Mouse (Mus musculus) left cerebral cortex, postnatal 4 days (tissue): Measurements from ENCODE around the gene Neurog1. TPM values are rescaled to one million over a fixed set of nuclear protein-coding genes. Genes with fewer than 3 reads are reported as not detected.

Experiments used
- DNase-seq: peaks from one replicate; pipeline ENCODE4 v3.0.0-alpha.2; 2022
- intact Hi-C: fragments of 180-260 bp; cut with DNase I; formaldehyde crosslinking; loops from one replicate; pipeline ENCODE4 v1.15.1; 2025
- total RNA-seq, 2 experiments: library from RNA; stranded (reverse); gene quantifications; 2 replicates each; pipeline ENCODE4 v1.2.3; 2021

The Neurog1 gene
- total RNA-seq = not detected

- peak; percentile 59 for DNase-seq
- intact Hi-C loops = no loop called here
Observed at GRCm38 (mm10) chr13:56251924-56252619, at the start of gene Neurog1. Gene Neurog1 (minus strand): TSS chr13:56252163.

GRCm38 (mm10) chr13:56299336-56299735 is 47.4 kb upstream of the Neurog1 start:
- no peak for DNase-seq
- intact Hi-C loops = no loop called here

GRCm38 (mm10) chr13:56296659-56297020 is 44.7 kb upstream of the Neurog1 start:
- DNase-seq = peak; percentile 45
- intact Hi-C loops = no loop called here

- peak; percentile 37 for DNase-seq
- intact Hi-C loops = no loop called here
Observed at GRCm38 (mm10) chr13:56295943-56296658, 44.1 kb upstream of the Neurog1 start, which contains the start of gene Cxcl14. Gene Cxcl14 (minus strand): TSS chr13:56296551.

GRCm38 (mm10) chr13:56295586-56295942 is 43.6 kb upstream of the Neurog1 start:
- intact Hi-C loops = no loop called here
- DNase-seq = no peak

- DNase-seq = no peak
- intact Hi-C loops = no loop called here
Observed at GRCm38 (mm10) chr13:56294908-56295307, 42.9 kb upstream of the Neurog1 start.

GRCm38 (mm10) chr13:56289998-56290397 is 38.0 kb upstream of the Neurog1 start:
- no peak for DNase-seq
- intact Hi-C loops = no loop called here

GRCm38 (mm10) chr13:56289261-56289660 is 37.3 kb upstream of the Neurog1 start:
- no peak for DNase-seq
- intact Hi-C loops = no loop called here

- intact Hi-C loops = no loop called here
- DNase-seq = no peak
Observed at GRCm38 (mm10) chr13:56288601-56289000, 36.6 kb upstream of the Neurog1 start.

GRCm38 (mm10) chr13:56287091-56287490 is 35.1 kb upstream of the Neurog1 start:
- no peak for DNase-seq
- intact Hi-C loops = no loop called here

GRCm38 (mm10) chr13:56283321-56283720 is 31.4 kb upstream of the Neurog1 start:
- DNase-seq = no peak
- intact Hi-C loops = no loop called here

- DNase-seq = no peak
- intact Hi-C loops = no loop called here
Observed at GRCm38 (mm10) chr13:56280356-56280755, 28.4 kb upstream of the Neurog1 start.

- DNase-seq = peak; percentile 90
- intact Hi-C loops = loop anchor here (2.0 kb wide), 1 partner anchor 143 kb away; no protein-coding TSS in a partner anchor
Observed at GRCm38 (mm10) chr13:56279439-56279838, 27.5 kb upstream of the Neurog1 start.

GRCm38 (mm10) chr13:56275171-56275570 is 23.2 kb upstream of the Neurog1 start:
- no peak for DNase-seq
- intact Hi-C loops = no loop called here

- no peak for DNase-seq
- intact Hi-C loops = no loop called here
Observed at GRCm38 (mm10) chr13:56270124-56270523, 18.2 kb upstream of the Neurog1 start.

- no peak for DNase-seq
Observed at GRCm38 (mm10) chr13:56267396-56267795, 15.4 kb upstream of the Neurog1 start.

GRCm38 (mm10) chr13:56266435-56266834 is 14.5 kb upstream of the Neurog1 start:
- intact Hi-C loops = loop anchor here (5.0 kb wide), 1 partner anchor 69 kb away; no protein-coding TSS in a partner anchor
- peak; percentile 37 for DNase-seq

More at GRCm38 (mm10) chr13:56267396-56267795, 15.4 kb upstream of the Neurog1 start:
- intact Hi-C loops = loop anchor here (5.0 kb wide), 1 partner anchor 70 kb away; no protein-coding TSS in a partner anchor

- DNase-seq = no peak
- intact Hi-C loops = loop anchor here (5.0 kb wide), 1 partner anchor 68 kb away; no protein-coding TSS in a partner anchor
Observed at GRCm38 (mm10) chr13:56265661-56266060, 13.7 kb upstream of the Neurog1 start.

- DNase-seq = no peak
- intact Hi-C loops = no loop called here
Observed at GRCm38 (mm10) chr13:56262269-56262668, 10.3 kb upstream of the Neurog1 start.

GRCm38 (mm10) chr13:56260344-56260780 is 8.4 kb upstream of the Neurog1 start:
- DNase-seq = no peak
- intact Hi-C loops = no loop called here

- DNase-seq = no peak
- intact Hi-C loops = no loop called here
Observed at GRCm38 (mm10) chr13:56259926-56260250, 7.9 kb upstream of the Neurog1 start.
